Mouse (Mus musculus) embryonic fibroblast, embryonic 13.5 days (primary cell): ENCODE measurements around the gene Eppin.

ENCODE experiments used
- CTCF ChIP-seq: IDR thresholded peaks from 2 replicates; pipeline ENCODE4 v1.5.1; 2011; ENCODE audit warnings: mild to moderate bottlenecking, control low read depth, low read length, moderate library complexity, borderline replicate concordance; ENCODE audit not compliant: insufficient read depth
- POLR2A ChIP-seq: IDR thresholded peaks from 2 replicates; pipeline ENCODE4 v1.6.1; 2011; ENCODE audit warnings: low read depth, mild to moderate bottlenecking, control low read depth, low read length, moderate library complexity

DNA sequence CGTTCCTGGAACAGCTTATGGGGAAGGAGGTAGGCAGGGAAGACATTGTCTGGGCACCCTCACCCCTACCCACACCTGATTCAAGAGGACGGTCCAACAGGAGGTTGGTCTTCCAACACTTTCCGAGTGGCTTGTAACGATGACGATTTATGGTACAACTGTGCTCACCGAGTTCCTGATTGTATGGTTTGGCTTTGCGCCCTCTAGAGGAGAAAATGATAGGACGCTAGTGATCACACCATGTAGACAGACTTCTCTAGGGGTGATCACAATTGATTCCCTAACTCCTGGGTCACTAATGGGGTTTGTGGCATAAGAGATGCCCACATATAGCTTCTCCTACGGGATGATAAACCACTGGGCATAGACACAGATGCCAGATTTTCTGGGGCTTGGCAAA is 41.9 kb upstream of the Eppin start:
- no peak for TF ChIP-seq CTCF
- no peak for TF ChIP-seq POLR2A
